Mouse (Mus musculus) heart, postnatal 0 days (tissue): ENCODE results near the gene Zfp111. TPM values are rescaled to one million over a fixed set of nuclear protein-coding genes. Genes with fewer than 3 reads are reported as not detected.

Experiments
- ATAC-seq: fragments of 200-750 bp; cut with Nextera tagmentation; 2 replicates; pipeline ENCODE4 v1.8.0; 2017; ENCODE audit warnings: low read depth, moderate number of reproducible peaks, moderate library complexity; ENCODE audit not compliant: insufficient read depth
- DNase-seq: peaks from one replicate; pipeline ENCODE4 v3.0.0-alpha.2; 2016; ENCODE audit warnings: low spot score
- H3K27ac ChIP-seq: fragments of 300-500 bp; sonication (generic); 2 replicates; pipeline ENCODE4 v1.5.1; 2014; ENCODE audit warnings: low read depth, mild to moderate bottlenecking
- H3K27me3 ChIP-seq: fragments of 300-500 bp; sonication (generic); 2 replicates; pipeline ENCODE4 v1.6.1; 2014; ENCODE audit warnings: low read length, mixed read lengths; ENCODE audit not compliant: control insufficient read depth, insufficient read depth
- H3K36me3 ChIP-seq: fragments of 300-500 bp; sonication (generic); replicated peaks from 2 replicates; pipeline ENCODE4 v1.6.1; 2014; ENCODE audit warnings: low read length, mixed read lengths; ENCODE audit not compliant: control insufficient read depth, insufficient read depth
- H3K4me1 ChIP-seq: fragments of 300-500 bp; sonication (generic); 2 replicates; pipeline ENCODE4 v1.6.1; 2014; ENCODE audit warnings: antibody characterized with exemption; ENCODE audit not compliant: control insufficient read depth, insufficient read depth
- H3K4me2 ChIP-seq: fragments of 300-500 bp; sonication (generic); 2 replicates; pipeline ENCODE4 v1.6.1; 2014; ENCODE audit warnings: low read depth, mild to moderate bottlenecking, low read length, moderate library complexity
- H3K4me3 ChIP-seq: fragments of 300-500 bp; sonication (generic); 2 replicates; pipeline ENCODE4 v1.5.1; 2014; ENCODE audit warnings: low read depth, low read length
- H3K9ac ChIP-seq: fragments of 300-500 bp; sonication (generic); replicated peaks from 2 replicates; pipeline ENCODE4 v1.6.1; 2014; ENCODE audit warnings: low read depth, low read length, mixed read lengths
- H3K9me3 ChIP-seq: fragments of 300-500 bp; sonication (generic); replicated peaks from 2 replicates; pipeline ENCODE4 v1.6.1; 2016; ENCODE audit warnings: low read length; ENCODE audit not compliant: control insufficient read depth
- CTCF ChIP-seq: IDR thresholded peaks from 2 replicates; pipeline ENCODE4 v1.5.1; 2016; ENCODE audit warnings: antibody characterized with exemption, control low read depth, low read depth
- EP300 ChIP-seq: IDR thresholded peaks from 2 replicates; pipeline ENCODE4 v1.6.1; 2016; ENCODE audit warnings: antibody characterized with exemption, low read depth
- WGBS: fragments of 180-500 bp; shearing (Covaris S2); extraction: QIAGEN DNeasy Blood & Tissue Kit; methylation state at CpG from one replicate; pipeline ENCODE4 v1.1.7; 2014; 5-methylcytosine and 5-hydroxymethylcytosine counted together
- polyA plus RNA-seq: library from polyadenylated mRNA; unstranded; fragments of >200 nt; fragmentation: Nextera tagmentation; extraction: Ambion mirVana; gene quantifications from 2 replicates; pipeline ENCODE4 v1.2.1, GENCODE M21; 2015
- total RNA-seq: library from RNA; depleted of rRNA; stranded (reverse); fragments of >200 nt; gene quantifications from 2 replicates; pipeline ENCODE4 v1.2.3, GENCODE M21; 2014; ENCODE audit warnings: low replicate concordance

Gene Zfp111
- total and polyA plus RNA-seq, 2 experiments from 2014 or later = 2.2 to 2.4 TPM

- H3K4me1 ChIP-seq = no peaks in the 10 kb centered on the region
- H3K36me3 ChIP-seq = peaks cover 27% of the 10 kb centered on the region
- H3K9me3 ChIP-seq = peaks cover 3% of the 10 kb centered on the region
- no peak overlapping the region for H3K4me2 ChIP-seq
- H3K9ac ChIP-seq = no peak overlapping the region
- DNase-seq (no peak), ATAC-seq (no peak)
- no peak overlapping the region for H3K27ac ChIP-seq
- WGBS = 80% methylated on average over 3 of the region's 3 CpGs
- no peak overlapping the region for H3K4me3 ChIP-seq
- no peaks in the 10 kb centered on the region for H3K27me3 ChIP-seq
- TF ChIP-seq CTCF (no peak), EP300 (no peak)
Measured at GRCm38 (mm10) chr7:24193157-24193556, 18.1 kb downstream of the Zfp111 start.

DNA sequence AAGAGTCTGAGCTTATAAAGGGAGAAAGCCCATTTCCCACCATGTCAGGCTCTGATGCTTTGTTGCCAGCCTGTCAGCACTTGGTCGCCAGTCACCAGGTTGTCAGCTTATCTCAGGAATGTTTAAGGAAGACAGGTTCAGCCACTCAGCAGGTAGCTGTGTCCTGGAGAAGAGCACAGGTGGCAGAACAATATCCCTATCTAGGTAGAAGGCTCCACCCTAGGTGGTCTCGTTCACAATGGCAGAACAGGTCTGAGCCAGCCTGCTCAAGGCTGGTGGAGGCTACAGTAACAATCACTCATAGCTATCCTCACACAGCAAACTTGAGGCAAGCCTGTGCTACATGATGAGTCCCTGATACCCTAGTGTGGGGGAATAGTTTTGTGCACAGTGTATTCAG is 19.9 kb downstream of the Zfp111 start:
- Histone ChIP-seq H3K9me3 (no peaks in the 10 kb centered on the region; the same call in 1 of the 2 replicates), H3K4me3 (no peak overlapping the region), H3K27me3 (no peaks in the 10 kb centered on the region), H3K4me2 (no peak overlapping the region), H3K9ac (no peak overlapping the region), H3K4me1 (no peaks in the 10 kb centered on the region), H3K27ac (no peak overlapping the region), H3K36me3 (peaks cover 14% of the 10 kb centered on the region; the same call in 1 of the 2 replicates)
- ATAC-seq (no peak), DNase-seq (no peak)
- 51% methylated on average over 2 of the region's 2 CpGs for WGBS
- TF ChIP-seq EP300 (no peak), CTCF (no peak)

DNA sequence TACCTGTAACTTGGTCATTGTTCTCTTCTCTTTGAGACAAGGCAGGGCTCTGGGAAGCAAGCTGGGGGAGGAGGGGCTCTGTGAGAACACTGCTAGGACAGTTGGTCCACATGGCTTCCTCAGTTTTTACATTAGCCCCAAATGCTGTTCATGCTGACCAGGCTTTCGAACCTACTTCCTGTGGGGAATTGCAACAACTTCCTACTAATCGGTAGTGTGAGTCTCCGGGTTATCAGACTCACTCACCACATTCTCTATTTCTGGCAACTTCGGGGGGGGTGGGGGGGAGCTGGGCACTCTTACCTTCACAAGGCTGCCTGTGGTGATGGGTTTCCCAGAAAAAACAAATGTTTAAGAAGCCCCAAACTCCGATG is 21.7 kb downstream of the Zfp111 start:
- H3K36me3 ChIP-seq = peaks cover 11% of the 10 kb centered on the region; the same call in 1 of the 2 replicates
- TF ChIP-seq EP300 (no peak), CTCF (no peak)
- DNase-seq (no peak), ATAC-seq (no peak)
- no peak overlapping the region for H3K4me2 ChIP-seq
- H3K9ac ChIP-seq = no peak overlapping the region
- no peak overlapping the region for H3K27ac ChIP-seq
- no peaks in the 10 kb centered on the region; the same call in 1 of the 2 replicates for H3K9me3 ChIP-seq
- H3K4me1 ChIP-seq = no peaks in the 10 kb centered on the region
- H3K4me3 ChIP-seq = no peak overlapping the region
- no peaks in the 10 kb centered on the region for H3K27me3 ChIP-seq
- 22% methylated on average over 5 of the region's 5 CpGs for WGBS

DNA sequence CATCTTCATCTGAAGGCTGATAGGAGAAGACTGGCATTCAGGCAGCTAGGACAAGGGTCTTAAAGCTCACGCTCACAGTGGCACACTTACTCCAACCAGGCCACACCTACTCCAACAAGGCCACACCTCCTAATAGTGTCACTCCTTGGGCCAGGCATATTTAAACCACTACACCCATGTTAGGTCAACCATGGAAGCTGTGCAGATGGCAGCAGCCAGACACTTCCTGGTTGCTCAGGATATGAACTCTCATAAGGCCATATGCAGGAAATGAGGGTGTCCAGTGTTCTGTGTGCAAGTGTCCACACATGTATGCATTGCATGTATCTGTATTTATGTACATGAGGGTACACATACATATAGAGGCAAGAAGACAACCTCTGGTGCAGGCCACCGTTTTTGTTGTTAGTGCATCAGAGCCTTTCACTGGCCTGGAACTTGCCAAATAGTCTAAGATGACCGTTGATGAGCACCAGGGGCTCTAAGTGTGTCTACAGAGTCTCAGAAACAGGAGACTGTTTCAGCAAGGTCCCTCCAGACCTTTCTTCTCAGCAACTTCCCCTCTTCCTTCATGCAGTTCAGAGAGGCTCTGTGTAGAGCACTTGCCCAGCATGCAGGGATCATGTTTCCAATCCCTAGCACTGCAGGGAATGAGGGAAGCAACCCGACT is 22.2 kb downstream of the Zfp111 start:
- no peak overlapping the region for H3K4me2 ChIP-seq
- WGBS = 60% methylated on average over 4 of the region's 4 CpGs
- H3K9ac ChIP-seq = no peak overlapping the region
- H3K36me3 ChIP-seq = 0 out of 2 replicates have a peak, but pooled peaks cover 7% of the 10 kb centered on the region
- DNase-seq (no peak), ATAC-seq (no peak)
- H3K4me3 ChIP-seq = no peak overlapping the region
- no peaks in the 10 kb centered on the region for H3K4me1 ChIP-seq
- H3K9me3 ChIP-seq = no peaks in the 10 kb centered on the region; the same call in 1 of the 2 replicates
- H3K27ac ChIP-seq = no peak overlapping the region
- no peaks in the 10 kb centered on the region for H3K27me3 ChIP-seq
- no peak for TF ChIP-seq EP300
- TF ChIP-seq CTCF = no peak

- no peak overlapping the region for H3K9ac ChIP-seq
- H3K36me3 ChIP-seq = no peaks in the 10 kb centered on the region
- H3K27me3 ChIP-seq = no peaks in the 10 kb centered on the region
- no peak for DNase-seq
- WGBS = 59% methylated on average over 1 of the region's 1 CpGs
- no peaks in the 10 kb centered on the region for H3K9me3 ChIP-seq
- ATAC-seq = no peak
- H3K27ac ChIP-seq = no peak overlapping the region
- H3K4me2 ChIP-seq = no peak overlapping the region
- TF ChIP-seq EP300 (no peak), CTCF (no peak)
- H3K4me3 ChIP-seq = no peak overlapping the region
- H3K4me1 ChIP-seq = no peaks in the 10 kb centered on the region
Measured at GRCm38 (mm10) chr7:24187611-24188010, 23.6 kb downstream of the Zfp111 start.

DNA sequence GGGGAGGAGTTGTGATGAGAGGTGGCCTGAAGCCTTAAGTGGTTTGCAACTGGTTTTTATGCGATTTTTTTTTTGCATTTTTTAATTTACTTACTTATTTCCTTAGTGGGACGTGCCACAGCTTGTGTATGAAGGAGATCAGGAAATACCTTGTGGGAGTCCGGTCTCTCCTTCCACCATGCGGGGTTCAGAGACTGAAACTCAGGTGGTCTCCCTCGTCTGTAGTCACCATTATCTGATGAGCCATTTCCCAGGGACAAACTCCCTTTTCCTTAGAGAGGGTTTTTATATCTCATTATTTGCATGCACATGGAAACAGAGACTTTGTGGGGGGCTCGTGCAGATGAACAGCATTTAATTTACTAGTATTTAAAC is 35.9 kb downstream of the Zfp111 start:
- 0 out of 2 replicates have a peak overlapping the region, but pooled peaks have one; percentile 6 for H3K9ac ChIP-seq

More for the DNA sequence above, 35.9 kb downstream of the Zfp111 start:
- Histone ChIP-seq H3K4me1 (no peaks in the 10 kb centered on the region), H3K9me3 (no peaks in the 10 kb centered on the region), H3K27me3 (no peaks in the 10 kb centered on the region), H3K27ac (no peak overlapping the region), H3K4me3 (peak overlapping the region; percentile 56), H3K4me2 (peak overlapping the region; percentile 61), H3K36me3 (no peaks in the 10 kb centered on the region)
- no peak for TF ChIP-seq CTCF
- no peak for TF ChIP-seq EP300
- 48% methylated on average over 6 of the region's 6 CpGs for WGBS
- ATAC-seq (no peak), DNase-seq (no peak)
